Mouse (Mus musculus) cerebellum, adult 2 months (tissue): ENCODE data around the gene Prkag1.

Experiments
- CTCF ChIP-seq: fragments of 200-500 bp; IDR thresholded peaks from 2 replicates; pipeline ENCODE4 v1.5.1; 2011; ENCODE audit warnings: low read depth, mild to moderate bottlenecking, control low read depth, low read length, moderate library complexity, borderline replicate concordance; ENCODE audit not compliant: insufficient read depth
- POLR2A ChIP-seq: fragments of 200-500 bp; IDR thresholded peaks from 2 replicates; pipeline ENCODE4 v1.6.1; 2011; ENCODE audit warnings: low read length, control low read depth, borderline replicate concordance; ENCODE audit not compliant: insufficient read depth

DNA sequence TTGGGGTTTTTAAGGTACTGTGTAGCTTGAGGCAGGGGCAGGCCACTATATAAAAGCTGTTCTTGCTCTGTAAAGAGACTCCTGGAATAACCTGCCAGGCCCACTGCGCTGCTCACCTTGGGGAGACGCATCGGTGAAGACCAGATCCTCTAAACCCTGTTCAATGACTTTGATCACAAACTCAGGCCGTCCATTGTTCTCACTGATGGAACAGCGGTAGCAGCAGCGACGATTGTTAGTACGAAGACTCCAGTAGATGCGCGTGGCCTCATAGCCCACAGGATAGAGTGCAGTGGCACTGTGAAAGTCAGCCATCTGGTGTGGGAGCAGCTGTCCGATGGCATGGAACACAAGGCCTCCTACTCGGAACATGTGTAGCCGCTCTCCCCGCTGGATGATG, 7.8 kb upstream of the Prkag1 start:
- TF ChIP-seq CTCF (no peak), POLR2A (no peak)
